Mouse (Mus musculus): ENCODE measurements around the gene Mpped1. TPM values are rescaled to one million over a fixed set of nuclear protein-coding genes. Genes with fewer than 3 reads are reported as not detected.

Gene Mpped1
- polyA plus RNA-seq (2017; shearing (Covaris generic)), result not detected

DNA sequence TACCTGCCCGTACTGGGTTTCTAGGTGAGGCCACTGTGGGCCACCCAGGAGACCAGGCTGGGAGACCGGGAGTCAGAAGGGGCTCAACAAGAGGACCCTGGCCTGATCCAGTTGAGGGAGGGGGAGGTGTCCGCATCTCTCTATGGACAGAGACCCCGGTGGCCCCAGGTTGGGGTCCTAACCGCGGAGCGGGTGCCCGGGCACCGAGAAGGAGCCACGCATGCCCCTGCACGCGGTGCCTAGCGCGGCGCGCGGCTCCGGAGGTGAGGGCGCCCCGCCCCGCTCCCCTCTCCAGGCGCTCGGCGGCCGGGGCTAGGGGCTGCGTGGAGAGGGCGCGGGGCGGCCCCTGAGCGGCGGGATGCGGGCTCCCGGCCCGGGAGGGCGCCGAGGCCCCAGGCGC lies at the start of gene Mpped1:
TSS of gene Mpped1 (plus strand) at position 81 of the 400 bp plus-strand sequence.

Other genes starting within 250 kb of the Mpped1 start
- gene Tspo, start 215.9 kb upstream of the Mpped1 start, polyA plus RNA-seq (2017; shearing (Covaris generic)), result 100 to 1,000 TPM; 394 to 406 TPM
- gene Mcat, start 215.7 kb upstream of the Mpped1 start, polyA plus RNA-seq (2017; shearing (Covaris generic)), result 10 to 100 TPM; 23.3 to 26.6 TPM
- gene Ttll12, start 184.3 kb upstream of the Mpped1 start, polyA plus RNA-seq (2017; shearing (Covaris generic)), result 10 to 100 TPM; 15.8 to 19.8 TPM
- under 1 TPM; 0.11 to 0.77 TPM for gene Scube1, start 54.4 kb upstream of the Mpped1 start, polyA plus RNA-seq (2017; shearing (Covaris generic))

Measured in activated CD4-positive, CD25-positive, alpha-beta regulatory T cell (primary cell).